Mouse (Mus musculus): ENCODE measurements around the gene 9930104L06Rik. TPM values are rescaled to one million over a fixed set of nuclear protein-coding genes. Genes with fewer than 3 reads are reported as not detected.

9930104L06Rik gene
- total RNA-seq, 2 experiments from 2014 or later: 16.8 to 17.5 TPM

GRCm38 (mm10) chr4:124989787-124990253 is 53.0 kb downstream of the 9930104L06Rik start:
- DNase-seq (ENCODE audit: low spot score in 2 of 2): no peak

DNA sequence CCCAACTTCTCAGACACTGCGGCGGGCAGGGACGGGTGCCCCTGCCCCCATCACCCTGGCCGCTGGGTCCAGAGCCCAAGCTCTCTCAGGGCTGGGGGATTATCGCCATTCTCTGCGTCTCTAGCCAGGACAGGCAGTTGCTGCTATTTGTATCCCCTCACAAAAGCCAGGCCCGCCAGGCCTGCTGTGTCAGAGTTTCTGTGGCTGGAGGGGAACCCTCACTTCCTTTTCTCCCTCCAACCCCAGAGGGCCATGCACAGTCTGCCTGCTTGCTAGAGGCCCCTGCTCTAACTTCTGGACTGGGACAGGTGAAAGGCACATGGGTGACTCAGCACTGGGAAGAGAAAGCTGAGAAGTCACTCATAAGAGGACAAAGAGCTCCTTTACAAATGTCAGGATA is 53.5 kb downstream of the 9930104L06Rik start:
- no peak for DNase-seq (ENCODE audit: low spot score in 2 of 2)

Other genes with a start within 250 kb of the 9930104L06Rik start
- 10 to 100 TPM; 15.5 to 17.5 TPM for gene Utp11, start 243.4 kb upstream of the 9930104L06Rik start, total RNA-seq (2021)
- gene Fhl3, start 236.3 kb upstream of the 9930104L06Rik start, total RNA-seq (2021): 1 to 10 TPM; 4.5 to 4.9 TPM
- 10 to 100 TPM; 33.2 to 35.7 TPM for gene Sf3a3, start 222.3 kb upstream of the 9930104L06Rik start, total RNA-seq (2021)
- 10 to 100 TPM; 37.3 to 41.2 TPM for gene Inpp5b, start 195.2 kb upstream of the 9930104L06Rik start, total RNA-seq (2021)
- gene Mtf1, start 134.9 kb upstream of the 9930104L06Rik start, total RNA-seq (2021): 10 to 100 TPM; 24.6 to 27.5 TPM
- gene Yrdc, start 86.4 kb upstream of the 9930104L06Rik start, total RNA-seq (2021): 10 to 100 TPM; 28.0 to 28.4 TPM
- gene 1110065P20Rik, start 85.9 kb upstream of the 9930104L06Rik start, total RNA-seq (2021): 100 to 1,000 TPM; 101 to 106 TPM
- 10 to 100 TPM; 44.3 to 46.1 TPM for gene Maneal, start 74.9 kb upstream of the 9930104L06Rik start, total RNA-seq (2021)
- gene Epha10, start 56.1 kb upstream of the 9930104L06Rik start, total RNA-seq (2021): 10 to 100 TPM; 16.1 to 23.6 TPM
- gene Cdca8, start 2.3 kb downstream of the 9930104L06Rik start, total RNA-seq (2021): 1 to 10 TPM; 3.3 to 3.4 TPM
- gene Rspo1, start 49.4 kb downstream of the 9930104L06Rik start, total RNA-seq (2021): 10 to 100 TPM; 13.0 to 18.6 TPM
- gene Gnl2, start 79.5 kb downstream of the 9930104L06Rik start, total RNA-seq (2021): 10 to 100 TPM; 62.6 to 71.7 TPM
- gene Dnali1, start 128.7 kb downstream of the 9930104L06Rik start, total RNA-seq (2021): 1 to 10 TPM in 1 of 2 experiments, under 1 TPM in 1; 0.76 to 2.0 TPM
- gene Snip1, start 129.6 kb downstream of the 9930104L06Rik start, total RNA-seq (2021): 10 to 100 TPM; 13.7 to 15.1 TPM
- 100 to 1,000 TPM; 110 to 113 TPM for gene Meaf6, start 148.1 kb downstream of the 9930104L06Rik start, total RNA-seq (2021)
- 1 to 10 TPM; 1.2 to 1.9 TPM for gene Zc3h12a, start 190.8 kb downstream of the 9930104L06Rik start, total RNA-seq (2021)

Data from layer of hippocampus, postnatal 14 days (tissue).